Mouse (Mus musculus) left cerebral cortex, adult 2 months (tissue): ENCODE results near the gene Pde8a. TPM values are rescaled to one million over a fixed set of nuclear protein-coding genes. Genes with fewer than 3 reads are reported as not detected.

Experiments used
- DNase-seq, 2 experiments: peaks; one replicate each; pipeline ENCODE4 v3.0.0; 2021 to 2022; ENCODE audit warnings: low spot score in 2 of 2, mixed read lengths in 1 of 2; ENCODE audit errors: extremely low spot score in 1 of 2
- H3K27ac ChIP-seq: fragments of 200-600 bp; 2 replicates; pipeline ENCODE4 v1.8.1; 2022
- H3K4me3 ChIP-seq: fragments of 200-600 bp; 2 replicates; pipeline ENCODE4 v1.8.1; 2022
- CTCF ChIP-seq: fragments of 200-600 bp; IDR thresholded peaks from 2 replicates; pipeline ENCODE4 v1.8.1; 2022; ENCODE audit warnings: antibody characterized with exemption, mild to moderate bottlenecking, moderate library complexity
- intact Hi-C: fragments of 180-260 bp; cut with DNase I; formaldehyde crosslinking; loops from one replicate; pipeline ENCODE4 v1.15.1; 2025
- total RNA-seq, 2 experiments: library from RNA; stranded (reverse); gene quantifications; 2 replicates each; pipeline ENCODE4 v1.2.3; 2021

Gene Pde8a
- total RNA-seq, 2 experiments from 2014 or later = 6.1 to 6.2 TPM

- peak overlapping the region; percentile 69 for H3K4me3 ChIP-seq
- TF ChIP-seq CTCF = no peak
- peak overlapping the region; percentile 94 for H3K27ac ChIP-seq
- intact Hi-C loops = loop anchor here (10.0 kb wide), 1 partner anchor 203 kb away; the partner anchor contains the start of gene Whamm
- DNase-seq = no peak
These were observed 158.4 kb downstream of the Pde8a start for GRCm38 (mm10) chr7:81371811-81372210.

- Histone ChIP-seq H3K4me3 (peak overlapping the region; percentile 69), H3K27ac (peak overlapping the region; percentile 94)
- peak; percentile 76 to 79 for DNase-seq
- intact Hi-C loops = loop anchor here (10.0 kb wide), 1 partner anchor 202 kb away; the partner anchor contains the start of gene Whamm
- no peak for TF ChIP-seq CTCF
These were observed 159.0 kb downstream of the Pde8a start for GRCm38 (mm10) chr7:81372337-81372920.

GRCm38 (mm10) chr7:81379363-81379762, 166.0 kb downstream of the Pde8a start:
- Histone ChIP-seq H3K4me3 (no peak overlapping the region), H3K27ac (no peak overlapping the region)
- intact Hi-C loops = loop anchor here (10.0 kb wide), 1 partner anchor 195 kb away; the partner anchor contains the start of gene Whamm
- no peak for DNase-seq
- no peak for TF ChIP-seq CTCF

Other genes with a start within 250 kb of the Pde8a start
- 10 to 100 TPM; 22.3 to 24.1 TPM for gene Zfp592, start 219.9 kb upstream of the Pde8a start, total RNA-seq
- gene Alpk3, start 156.0 kb upstream of the Pde8a start, total RNA-seq = under 1 TPM; 0.30 to 0.54 TPM
- gene Slc28a1, start 98.8 kb upstream of the Pde8a start, total RNA-seq = under 1 TPM; 0.11 to 0.23 TPM
- 100 to 1,000 TPM; 491 to 498 TPM for gene Rps17, start 131.7 kb downstream of the Pde8a start, total RNA-seq
- 100 to 1,000 TPM in 1 of 2 experiments, 10 to 100 TPM in 1; 98.1 to 101 TPM for gene Cpeb1, start 241.9 kb downstream of the Pde8a start, total RNA-seq